ENCODE assay signal across 30 mouse cellular contexts in genomic region chr5:118313766-118314165, GRCm38 (mm10).
"Had no signal": no experiment of that assay in that cellular context is flagged by ENCODE, and none has a peak within 500 bp of the region (broad histone marks: within the 10 kb centered on the region; RNA-seq: fewer than 3 reads in every experiment).

No protein-coding gene starts in this region.

- H3K27ac ChIP-seq: left cerebral cortex, adult 2 months; limb, embryonic 10.5 days; limb, embryonic 12.5 days; limb, embryonic 13.5 days; limb, embryonic 15.5 days; liver, embryonic 12.5 days; liver, embryonic 13.5 days; liver, embryonic 14.5 days; liver, embryonic 15.5 days; lung, embryonic 15.5 days; macrophage; midbrain, embryonic 12.5 days; midbrain, embryonic 13.5 days; midbrain, embryonic 15.5 days; neural tube, embryonic 12.5 days had no signal

- H3K9me3 ChIP-seq: limb, embryonic 10.5 days; limb, embryonic 12.5 days; limb, embryonic 13.5 days; limb, embryonic 15.5 days; liver, embryonic 12.5 days; liver, embryonic 13.5 days; liver, embryonic 15.5 days; lung, embryonic 15.5 days; megakaryocyte, embryonic 14.5 days; midbrain, embryonic 12.5 days; midbrain, embryonic 13.5 days; midbrain, embryonic 15.5 days; neural tube, embryonic 12.5 days had no signal

- H3K9ac ChIP-seq: limb, embryonic 12.5 days; limb, embryonic 13.5 days; limb, embryonic 15.5 days; liver, embryonic 12.5 days; liver, embryonic 13.5 days; liver, embryonic 14.5 days; liver, embryonic 15.5 days; liver, postnatal 0 days; lung, embryonic 14.5 days; lung, embryonic 15.5 days; midbrain, embryonic 12.5 days; midbrain, embryonic 13.5 days; midbrain, embryonic 15.5 days; neural tube, embryonic 12.5 days had no signal

- H3K27me3 ChIP-seq: limb, embryonic 13.5 days; limb, embryonic 15.5 days; midbrain, embryonic 15.5 days; neural tube, embryonic 12.5 days had no signal

- H3K4me3 ChIP-seq: left cerebral cortex, adult 2 months; limb, embryonic 10.5 days; limb, embryonic 12.5 days; limb, embryonic 13.5 days; limb, embryonic 15.5 days; liver, embryonic 12.5 days; liver, embryonic 13.5 days; liver, embryonic 15.5 days; lung, embryonic 15.5 days; megakaryocyte, embryonic 14.5 days; midbrain, embryonic 12.5 days; midbrain, embryonic 13.5 days; midbrain, embryonic 15.5 days; myocyte; neural tube, embryonic 12.5 days had no signal

- H3K4me1 ChIP-seq: liver, embryonic 13.5 days; liver, embryonic 15.5 days had no signal

- ATAC-seq: liver, embryonic 12.5 days; liver, postnatal 0 days; lung, postnatal 0 days; midbrain, embryonic 13.5 days; midbrain, embryonic 15.5 days had no signal

- DNase-seq: left cerebral cortex, postnatal 4 days; liver; liver, embryonic 13.5 days; liver, postnatal 0 days; lung, adult 18-20 months; lung, adult 2 months; lung, embryonic 14.5 days; lung, postnatal 10 days; lung, postnatal 14 days; lung, postnatal 36 days; lung, postnatal 4 days; midbrain, embryonic 14.5 days had no signal

- H3K36me3 ChIP-seq: limb, embryonic 10.5 days; limb, embryonic 12.5 days; limb, embryonic 13.5 days; limb, embryonic 15.5 days; liver, embryonic 12.5 days; liver, embryonic 13.5 days; liver, embryonic 15.5 days; lung, embryonic 15.5 days; midbrain, embryonic 12.5 days; midbrain, embryonic 13.5 days; midbrain, embryonic 15.5 days; neural tube, embryonic 12.5 days had no signal

- H3K4me2 ChIP-seq: limb, embryonic 12.5 days; limb, embryonic 13.5 days; limb, embryonic 15.5 days; liver, embryonic 11.5 days; liver, embryonic 12.5 days; liver, embryonic 13.5 days; liver, embryonic 15.5 days; lung, embryonic 14.5 days; lung, embryonic 15.5 days; midbrain, embryonic 12.5 days; midbrain, embryonic 13.5 days; midbrain, embryonic 15.5 days; neural tube, embryonic 12.5 days had no signal
